Mouse (Mus musculus): ENCODE data around the gene Dusp21. TPM values are rescaled to one million over a fixed set of nuclear protein-coding genes. Genes with fewer than 3 reads are reported as not detected.

Dusp21 gene
- polyA plus RNA-seq, 1 experiment from 2014 or later: not detected

DNA sequence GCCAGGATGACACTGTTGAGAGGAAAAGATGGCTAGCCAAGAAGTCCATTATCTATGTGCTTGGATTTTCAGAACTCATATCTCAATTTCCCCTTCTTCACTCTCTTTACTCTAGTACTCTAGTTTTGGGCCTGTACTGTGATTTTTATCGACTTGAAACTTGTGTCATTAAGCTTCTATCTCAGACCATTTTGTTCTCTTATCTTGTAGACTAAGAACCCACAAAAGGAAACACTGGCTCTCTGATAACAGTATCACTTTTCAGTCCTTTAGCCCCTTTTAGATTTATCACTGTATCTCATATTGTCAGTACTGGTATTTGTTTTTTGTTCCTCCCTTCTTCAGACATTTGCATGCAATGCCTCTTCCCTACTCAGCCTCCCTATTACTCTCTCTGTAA, 33.8 kb downstream of the Dusp21 start:
- no peaks in the 10 kb centered on the region for H3K36me3 ChIP-seq (replicated peaks)
- H3K9ac ChIP-seq: no peak overlapping the region
- no peak overlapping the region for H3K4me3 ChIP-seq (replicated peaks)
- WGBS: 85% methylated on average over 1 of the region's 1 CpGs
- no peaks in the 10 kb centered on the region for H3K27me3 ChIP-seq
- H3K27ac ChIP-seq: no peak overlapping the region
- no peaks in the 10 kb centered on the region for H3K9me3 ChIP-seq
- H3K4me1 ChIP-seq: no peaks in the 10 kb centered on the region
- ATAC-seq (ENCODE audit: low FRiP score): no peak
- H3K4me2 ChIP-seq: no peak overlapping the region

DNA sequence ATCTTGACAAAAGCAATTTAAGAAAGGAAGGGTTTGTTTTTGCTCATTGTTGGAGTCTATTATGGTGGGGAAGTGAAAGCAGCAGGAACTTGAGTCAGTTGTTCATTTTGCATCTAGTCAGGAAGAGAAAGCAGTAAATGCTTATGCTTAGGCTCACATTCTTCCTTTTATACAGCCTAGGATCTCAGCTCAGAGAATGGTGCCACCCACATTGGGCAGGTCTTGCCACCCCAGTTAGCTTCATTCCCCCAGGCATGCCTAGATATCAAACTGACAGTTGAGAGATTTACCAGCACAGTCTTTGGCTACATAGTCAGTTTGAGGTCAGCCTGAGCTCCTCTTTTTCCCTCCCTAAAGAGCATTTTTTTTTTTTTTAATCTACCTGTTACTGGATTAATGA, 41.5 kb downstream of the Dusp21 start:
- Histone ChIP-seq H3K27me3 (no peaks in the 10 kb centered on the region), H3K4me3 (replicated peaks) (no peak overlapping the region)
- ATAC-seq (ENCODE audit: low FRiP score): no peak

DNA sequence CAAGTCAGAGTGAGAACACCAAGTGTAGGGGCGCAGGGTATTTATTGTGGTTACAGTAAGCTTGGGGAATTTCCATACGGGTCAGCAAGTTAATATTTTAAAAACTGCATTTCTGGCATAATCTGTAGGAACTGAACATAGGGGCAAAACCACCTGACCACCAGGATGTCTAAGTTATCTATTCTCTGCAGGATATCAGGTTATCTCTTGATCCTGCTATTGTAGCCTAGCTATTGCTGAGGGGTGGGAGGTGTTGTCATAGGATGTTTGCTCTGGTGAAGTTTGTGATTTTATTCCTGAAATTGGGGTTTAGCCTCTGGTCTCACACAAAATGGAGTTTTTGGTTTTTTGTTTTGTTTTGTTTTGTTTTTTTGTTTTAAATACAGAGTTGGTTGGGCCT, 42.6 kb downstream of the Dusp21 start:
- no peaks in the 10 kb centered on the region for H3K9me3 ChIP-seq
- H3K4me2 ChIP-seq: no peak overlapping the region
- no peak overlapping the region for H3K4me3 ChIP-seq (replicated peaks)
- no peaks in the 10 kb centered on the region for H3K27me3 ChIP-seq
- no peaks in the 10 kb centered on the region; the same call in 1 of the 2 replicates for H3K36me3 ChIP-seq (replicated peaks)
- H3K4me1 ChIP-seq: no peaks in the 10 kb centered on the region
- 97% methylated on average over 2 of the region's 2 CpGs for WGBS
- ATAC-seq (ENCODE audit: low FRiP score): no peak
- no peak overlapping the region for H3K27ac ChIP-seq
- H3K9ac ChIP-seq: no peak overlapping the region

More for the DNA sequence above, 41.5 kb downstream of the Dusp21 start:
- Histone ChIP-seq H3K27ac (no peak overlapping the region), H3K4me1 (no peaks in the 10 kb centered on the region), H3K9ac (no peak overlapping the region), H3K9me3 (no peaks in the 10 kb centered on the region), H3K4me2 (no peak overlapping the region), H3K36me3 (replicated peaks) (no peaks in the 10 kb centered on the region; the same call in 1 of the 2 replicates)

Other genes starting within 250 kb of the Dusp21 start
- 32.4 and 35.0 TPM in 2 replicates for gene Kdm6a, start 16.7 kb downstream of the Dusp21 start, polyA plus RNA-seq (2016; fragmentation: Nextera tagmentation; extraction: Ambion mirVana)

Measured in forebrain, embryonic 12.5 days (tissue).